Mouse (Mus musculus) 3134 (cell line): ENCODE measurements around the gene Sostdc1.
A peak's percentile ranks its signal among the peaks of the same experiment; 100 is the strongest.

Experiments used
- DNase-seq: peaks from one replicate; pipeline ENCODE4 v3.0.0-alpha.2; 2011; ENCODE audit warnings: low spot score; ENCODE audit not compliant: insufficient read length; ENCODE audit errors: extremely low read depth

Sostdc1 gene

GRCm38 (mm10) chr12:36313916-36314315 is at the start of gene Sostdc1:
Sostdc1 (plus strand) TSS chr12:36314139.
- DNase-seq, result no peak

GRCm38 (mm10) chr12:36267670-36268246 is 46.2 kb upstream of the Sostdc1 start:
- no peak for DNase-seq

GRCm38 (mm10) chr12:36274823-36275222 is 39.1 kb upstream of the Sostdc1 start:
- DNase-seq, result no peak

- no peak for DNase-seq
Observed at GRCm38 (mm10) chr12:36289634-36290033, 24.3 kb upstream of the Sostdc1 start.

GRCm38 (mm10) chr12:36290465-36290864 is 23.5 kb upstream of the Sostdc1 start:
- DNase-seq, result no peak

- DNase-seq, result no peak
Observed at GRCm38 (mm10) chr12:36291346-36291745, 22.6 kb upstream of the Sostdc1 start.

GRCm38 (mm10) chr12:36302326-36302725 is 11.6 kb upstream of the Sostdc1 start:
- DNase-seq, result no peak

- no peak for DNase-seq
Observed at GRCm38 (mm10) chr12:36302905-36303642, 10.9 kb upstream of the Sostdc1 start.

GRCm38 (mm10) chr12:36308737-36309420 is 5.1 kb upstream of the Sostdc1 start:
- no peak for DNase-seq

GRCm38 (mm10) chr12:36313015-36313414 is 924 bp upstream of the Sostdc1 start:
- no peak for DNase-seq

GRCm38 (mm10) chr12:36314446-36314845 is 507 bp downstream of the Sostdc1 start:
- no peak for DNase-seq

GRCm38 (mm10) chr12:36315527-36315926 is 1.6 kb downstream of the Sostdc1 start:
- no peak for DNase-seq

GRCm38 (mm10) chr12:36316056-36316455 is 2.1 kb downstream of the Sostdc1 start:
- no peak for DNase-seq

- DNase-seq, result peak; percentile 3
Observed at GRCm38 (mm10) chr12:36317036-36317819, 3.3 kb downstream of the Sostdc1 start.

- DNase-seq, result no peak
Observed at GRCm38 (mm10) chr12:36317820-36318135, 3.8 kb downstream of the Sostdc1 start.

- DNase-seq, result no peak
Observed at GRCm38 (mm10) chr12:36326101-36326521, 12.2 kb downstream of the Sostdc1 start.

- DNase-seq, result no peak
Observed at GRCm38 (mm10) chr12:36332676-36333075, 18.7 kb downstream of the Sostdc1 start.

GRCm38 (mm10) chr12:36333837-36334281 is 19.9 kb downstream of the Sostdc1 start:
- DNase-seq, result no peak

GRCm38 (mm10) chr12:36344131-36344530 is 30.2 kb downstream of the Sostdc1 start:
- no peak for DNase-seq

GRCm38 (mm10) chr12:36360064-36360463 is 46.1 kb downstream of the Sostdc1 start:
- no peak for DNase-seq

- DNase-seq, result no peak
Observed at GRCm38 (mm10) chr12:36360693-36361092, 46.8 kb downstream of the Sostdc1 start.
